Mouse (Mus musculus): ENCODE results near the gene Fads6. TPM values are rescaled to one million over a fixed set of nuclear protein-coding genes. Genes with fewer than 3 reads are reported as not detected.

Gene Fads6
- total RNA-seq, 1 experiment from 2014 or later = 0.73 TPM

GRCm38 (mm10) chr11:115278176-115278575, 19.3 kb downstream of the Fads6 start:
- ATAC-seq (replicated peaks; ENCODE audit: low read depth, poor library complexity, severe bottlenecking) = no peak

- no peak for ATAC-seq (replicated peaks; ENCODE audit: low read depth, poor library complexity, severe bottlenecking)
Measured at GRCm38 (mm10) chr11:115277604-115277975, 19.9 kb downstream of the Fads6 start.

- peak; percentile 85 for ATAC-seq (replicated peaks; ENCODE audit: low read depth, poor library complexity, severe bottlenecking)
Measured at GRCm38 (mm10) chr11:115276780-115277603, 20.5 kb downstream of the Fads6 start, which contains the start of gene Fdxr. Gene Fdxr (minus strand): TSS chr11:115277050.

- no peak for ATAC-seq (replicated peaks; ENCODE audit: low read depth, poor library complexity, severe bottlenecking)
Measured at GRCm38 (mm10) chr11:115275954-115276353, 21.5 kb downstream of the Fads6 start.

DNA sequence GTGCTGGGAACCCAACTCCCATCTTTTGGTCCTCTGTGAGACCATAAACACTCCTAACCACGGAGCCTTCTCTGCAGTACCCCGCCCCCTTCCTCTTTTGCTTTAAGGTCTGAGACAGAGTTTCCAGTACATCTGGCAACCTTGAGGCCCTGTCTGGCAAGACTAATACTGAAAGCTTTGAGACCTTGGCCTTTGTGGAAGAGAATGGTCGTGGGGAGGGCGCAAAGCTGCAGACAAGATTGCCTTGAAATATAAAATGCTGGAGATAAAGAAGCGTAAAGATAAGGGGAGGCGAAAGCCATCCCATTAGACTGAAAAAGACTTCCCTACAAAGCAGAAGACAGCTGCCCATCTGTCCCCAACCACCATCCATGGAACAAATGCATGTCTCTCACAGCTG, 22.0 kb downstream of the Fads6 start:
- no peak for ATAC-seq (replicated peaks; ENCODE audit: low read depth, poor library complexity, severe bottlenecking)

GRCm38 (mm10) chr11:115274771-115275170, 22.7 kb downstream of the Fads6 start:
- ATAC-seq (replicated peaks; ENCODE audit: low read depth, poor library complexity, severe bottlenecking) = no peak

GRCm38 (mm10) chr11:115274178-115274577, 23.3 kb downstream of the Fads6 start:
- ATAC-seq (replicated peaks; ENCODE audit: low read depth, poor library complexity, severe bottlenecking) = no peak

DNA sequence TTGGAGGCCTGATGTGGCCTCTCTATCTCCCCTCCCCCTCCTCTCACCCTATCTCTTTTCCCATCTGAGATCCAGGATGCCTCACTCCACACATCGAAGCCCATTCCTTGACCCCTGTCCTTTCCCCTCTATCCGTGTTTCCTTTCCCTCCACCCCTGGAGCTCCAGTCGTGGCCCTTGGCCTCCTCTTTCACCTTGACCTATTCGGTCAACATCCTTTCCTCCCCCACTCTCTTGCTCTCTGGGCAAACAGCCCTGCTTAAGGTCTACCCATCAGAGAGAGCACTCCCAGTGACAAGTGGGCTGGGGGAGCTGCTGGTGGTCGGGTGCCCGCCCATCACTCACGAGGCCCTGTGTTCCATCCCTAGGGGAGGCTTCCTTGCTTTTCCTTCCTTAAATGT, 23.7 kb downstream of the Fads6 start:
- ATAC-seq (replicated peaks; ENCODE audit: low read depth, poor library complexity, severe bottlenecking) = no peak

DNA sequence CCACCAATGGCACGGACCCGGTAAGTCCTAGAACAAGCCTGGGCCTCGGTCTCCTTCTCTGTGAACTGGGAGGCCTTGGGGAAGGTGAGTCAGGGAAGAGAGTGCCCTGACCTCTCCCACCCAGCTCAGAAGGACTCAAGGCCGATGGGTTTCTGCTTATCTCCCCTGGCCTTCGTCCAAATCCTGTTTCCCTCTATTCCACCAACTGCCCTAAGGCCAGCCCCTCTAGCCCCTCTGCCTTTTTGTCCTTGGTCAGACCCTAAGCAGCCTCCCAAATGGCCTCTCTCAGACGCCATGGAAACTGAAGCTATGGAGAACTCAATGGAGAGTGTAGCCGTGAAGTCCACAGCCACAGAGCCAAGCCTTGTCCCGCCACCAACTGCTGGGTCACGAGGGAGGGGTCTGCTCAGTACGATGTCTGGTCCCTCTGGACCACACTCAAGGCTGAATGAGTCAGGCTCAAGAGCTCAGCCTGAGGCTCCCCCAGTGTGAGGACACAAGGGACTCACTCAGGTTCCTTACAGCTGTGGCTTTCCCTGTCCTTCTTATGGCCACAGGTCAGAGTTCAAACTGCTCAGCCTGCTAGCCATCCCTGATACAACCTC, 24.5 kb downstream of the Fads6 start:
- ATAC-seq (replicated peaks; ENCODE audit: low read depth, poor library complexity, severe bottlenecking) = no peak

- ATAC-seq (replicated peaks; ENCODE audit: low read depth, poor library complexity, severe bottlenecking) = no peak
Measured at GRCm38 (mm10) chr11:115271481-115271880, 26.0 kb downstream of the Fads6 start.

DNA sequence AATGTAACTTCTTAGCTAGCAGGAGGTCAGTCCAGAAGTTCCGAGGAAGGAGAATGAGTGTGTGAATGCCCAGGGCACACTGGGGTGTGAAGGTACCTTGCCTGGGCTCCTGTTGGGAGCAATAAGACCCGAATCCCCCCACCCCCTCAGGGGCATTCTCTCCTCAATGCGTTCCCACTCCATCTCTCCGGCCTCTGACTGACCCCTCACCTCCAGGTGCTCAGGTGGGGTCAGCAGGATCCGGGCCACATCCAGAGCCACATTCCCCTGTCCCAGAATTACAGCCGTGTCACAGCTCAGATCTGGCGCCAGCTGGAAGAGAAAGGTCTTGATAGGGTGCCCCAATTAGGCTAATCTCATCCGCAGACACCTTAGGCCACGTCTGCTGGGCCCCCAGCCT, 26.4 kb downstream of the Fads6 start:
- ATAC-seq (replicated peaks; ENCODE audit: low read depth, poor library complexity, severe bottlenecking) = no peak

DNA sequence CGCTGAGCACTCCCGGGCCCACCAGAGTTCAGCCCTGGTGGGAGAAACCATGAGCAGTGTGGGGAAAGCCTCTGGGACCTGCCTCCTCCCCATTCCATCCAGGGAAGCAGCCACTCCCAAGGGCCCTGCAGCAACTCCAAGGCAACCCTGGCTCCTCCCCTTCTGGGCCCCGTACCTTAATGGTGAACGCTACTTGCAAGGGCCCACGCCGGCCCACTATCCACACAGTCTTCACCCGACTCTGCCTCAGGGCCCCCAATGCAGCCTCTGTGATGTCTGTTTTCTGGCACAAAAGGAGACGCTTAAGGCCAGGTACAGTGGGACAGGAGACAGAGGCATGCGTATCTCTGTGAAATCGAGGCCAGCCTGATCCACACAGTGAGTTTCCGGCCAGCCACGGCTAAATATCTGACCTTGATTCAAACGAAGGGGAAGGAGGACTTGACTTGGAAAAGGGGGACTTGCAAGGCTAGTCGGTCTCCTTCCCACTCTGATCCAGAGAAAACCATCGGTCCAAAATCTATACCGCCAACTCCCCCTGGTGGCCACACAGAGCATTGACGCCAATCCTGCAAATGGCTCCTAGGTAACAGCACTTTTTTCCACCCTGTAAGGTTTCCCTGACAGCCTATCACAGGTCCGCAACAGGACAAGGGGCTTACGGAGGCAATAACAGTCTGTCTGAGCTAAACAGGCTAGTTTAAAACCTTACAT, 27.2 kb downstream of the Fads6 start:
- peak; percentile 58 for ATAC-seq (replicated peaks; ENCODE audit: low read depth, poor library complexity, severe bottlenecking)

DNA sequence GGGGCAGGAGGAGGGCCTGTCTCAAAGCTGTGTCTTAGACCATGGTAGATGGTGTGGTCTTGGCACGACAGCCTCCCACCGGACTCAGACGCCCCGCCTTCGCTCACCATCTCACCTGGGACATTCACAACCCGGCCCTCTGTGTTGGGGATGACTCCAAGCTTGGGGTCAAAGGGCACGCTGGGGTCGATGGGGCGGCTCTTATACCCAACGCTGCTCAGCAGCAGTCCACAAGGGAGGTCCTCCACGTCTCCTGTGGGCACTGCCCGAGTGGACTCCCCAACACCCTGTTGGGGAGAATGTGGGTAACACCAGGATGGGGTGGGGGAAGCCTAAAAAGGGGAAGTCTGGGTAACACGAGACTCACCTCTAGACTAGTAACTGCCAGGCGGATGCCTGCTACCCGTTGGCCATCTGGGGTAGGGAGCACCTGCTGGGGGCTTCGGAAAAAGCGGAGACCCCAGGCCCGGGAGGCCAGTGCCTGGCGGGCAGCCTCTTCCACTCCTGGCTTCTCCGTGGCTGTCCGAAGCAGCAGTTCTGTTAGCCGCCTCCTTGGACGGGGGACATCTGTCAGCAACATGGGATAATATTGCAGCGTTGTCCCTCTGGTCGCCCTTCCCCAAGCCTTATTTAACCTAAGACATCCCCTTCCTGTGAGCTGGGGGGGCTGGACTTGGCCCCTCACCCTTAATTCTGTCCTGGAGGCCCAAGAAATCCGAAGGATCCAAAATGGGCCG, 28.0 kb downstream of the Fads6 start:
- ATAC-seq (replicated peaks; ENCODE audit: low read depth, poor library complexity, severe bottlenecking) = no peak

- no peak for ATAC-seq (replicated peaks; ENCODE audit: low read depth, poor library complexity, severe bottlenecking)
Measured at GRCm38 (mm10) chr11:115267958-115268357, 29.5 kb downstream of the Fads6 start.

- ATAC-seq (replicated peaks; ENCODE audit: low read depth, poor library complexity, severe bottlenecking) = no peak
Measured at GRCm38 (mm10) chr11:115267061-115267883, 30.2 kb downstream of the Fads6 start, which contains the start of gene Grin2c. Gene Grin2c (minus strand): TSS chr11:115267243.

DNA sequence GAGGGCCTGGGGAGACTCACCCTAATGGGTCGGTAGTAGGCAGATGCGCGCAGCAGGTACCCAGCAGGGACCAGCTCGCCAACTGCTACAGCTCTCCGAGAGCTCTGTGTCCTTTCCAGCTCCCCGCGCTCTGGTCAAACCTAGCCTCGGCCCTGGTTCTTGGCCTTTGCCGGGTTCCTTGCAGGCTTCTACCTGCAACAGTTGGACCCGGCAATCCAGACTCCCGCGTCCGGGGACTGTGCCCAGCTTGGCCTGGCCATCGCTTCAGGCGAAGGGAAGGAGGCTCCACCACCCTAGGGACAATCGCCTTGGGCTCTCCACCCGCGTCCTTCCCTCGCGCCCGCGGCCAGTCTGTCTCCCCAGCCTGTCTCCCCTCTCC, 31.1 kb downstream of the Fads6 start:
- ATAC-seq (replicated peaks; ENCODE audit: low read depth, poor library complexity, severe bottlenecking) = no peak

- ATAC-seq (replicated peaks; ENCODE audit: low read depth, poor library complexity, severe bottlenecking) = no peak
Measured at GRCm38 (mm10) chr11:115265771-115266399, 31.6 kb downstream of the Fads6 start.

GRCm38 (mm10) chr11:115264862-115265668, 32.4 kb downstream of the Fads6 start:
- no peak for ATAC-seq (replicated peaks; ENCODE audit: low read depth, poor library complexity, severe bottlenecking)
